Mouse (Mus musculus) myocyte (in vitro differentiated cells): ENCODE data around the gene Celf2. TPM values are rescaled to one million over a fixed set of nuclear protein-coding genes. Genes with fewer than 3 reads are reported as not detected.

Experiments
- H3K27me3 ChIP-seq: one replicate; pipeline ENCODE4 v1.6.1; 2011; ENCODE audit not compliant: control insufficient read depth, insufficient read depth, insufficient read length
- H3K36me3 ChIP-seq: one replicate; pipeline ENCODE4 v1.6.1; 2011; ENCODE audit not compliant: control insufficient read depth, insufficient read depth
- H3K4me2 ChIP-seq: one replicate; pipeline ENCODE4 v1.6.1; 2011; ENCODE audit warnings: low read depth, control low read depth
- H3K4me3 ChIP-seq: one replicate; pipeline ENCODE4 v1.5.1; 2011; ENCODE audit warnings: mild to moderate bottlenecking, control low read depth, moderate library complexity
- H3K79me2 ChIP-seq: one replicate; pipeline ENCODE4 v1.6.1; 2011; ENCODE audit not compliant: control insufficient read depth, insufficient read depth
- H3ac ChIP-seq: one replicate; pipeline ENCODE4 v1.6.1; 2011; ENCODE audit not compliant: control insufficient read depth, insufficient read length
- CEBPB ChIP-seq: IDR thresholded peaks from 2 replicates; pipeline ENCODE4 v1.6.1; 2011; ENCODE audit warnings: mild to moderate bottlenecking, moderate library complexity; ENCODE audit not compliant: poor library complexity, insufficient read depth, severe bottlenecking
- E2F4 ChIP-seq: IDR thresholded peaks from one replicate; pipeline ENCODE4 v1.6.1; 2011; ENCODE audit warnings: mild to moderate bottlenecking, control low read depth, moderate library complexity; ENCODE audit not compliant: insufficient read depth
- MAX ChIP-seq: IDR thresholded peaks from one replicate; pipeline ENCODE4 v1.6.1; 2011; ENCODE audit warnings: low read depth, mild to moderate bottlenecking, control low read depth
- MYOD1 ChIP-seq, 3 experiments: IDR thresholded peaks; one replicate each; pipeline ENCODE4 v1.6.1; 2011; ENCODE audit warnings: control low read depth in 2 of 3, low read depth in 2 of 3, mild to moderate bottlenecking in 2 of 3, moderate library complexity in 1 of 3; ENCODE audit not compliant: insufficient read length in 2 of 3, control insufficient read depth in 1 of 3
- MYOG ChIP-seq, 3 experiments: IDR thresholded peaks; one replicate each; pipeline ENCODE4 v1.6.1; 2011; ENCODE audit warnings: control low read depth in 2 of 3, low read depth in 2 of 3, mild to moderate bottlenecking in 2 of 3; ENCODE audit not compliant: insufficient read length in 2 of 3, control insufficient read depth in 1 of 3, insufficient read depth in 1 of 3
- POLR2A ChIP-seq: IDR thresholded peaks from one replicate; pipeline ENCODE4 v1.6.1; 2011; ENCODE audit warnings: low read depth, mild to moderate bottlenecking, control low read depth, moderate library complexity; ENCODE audit not compliant: insufficient read length
- POLR2AphosphoS2 ChIP-seq: IDR thresholded peaks from one replicate; pipeline ENCODE4 v1.6.1; 2011; ENCODE audit warnings: low read depth, control low read depth; ENCODE audit not compliant: insufficient read length
- REST ChIP-seq: IDR thresholded peaks from one replicate; pipeline ENCODE4 v1.6.1; 2011; ENCODE audit warnings: mild to moderate bottlenecking, control low read depth, moderate library complexity; ENCODE audit not compliant: insufficient read depth, insufficient read length
- SRF ChIP-seq: IDR thresholded peaks from one replicate; pipeline ENCODE4 v1.6.1; 2011; ENCODE audit warnings: low read depth; ENCODE audit not compliant: control insufficient read depth, insufficient read length
- TCF12 ChIP-seq: IDR thresholded peaks from one replicate; pipeline ENCODE4 v1.6.1; 2011; ENCODE audit warnings: mild to moderate bottlenecking, control low read depth; ENCODE audit not compliant: poor library complexity, insufficient read depth, severe bottlenecking
- TCF3 ChIP-seq: IDR thresholded peaks from one replicate; pipeline ENCODE4 v1.6.1; 2011; ENCODE audit warnings: low read depth, control low read depth; ENCODE audit not compliant: insufficient read length
- USF1 ChIP-seq: IDR thresholded peaks from one replicate; pipeline ENCODE4 v1.6.1; 2011; ENCODE audit warnings: low read depth, mild to moderate bottlenecking, control low read depth, moderate library complexity
- polyA plus RNA-seq: library from polyadenylated mRNA; unstranded; fragments of >200 nt; fragmentation: generic; extraction: Trizol; gene quantifications from one replicate; pipeline ENCODE4 v1.2.1, GENCODE M21; 2012; ENCODE audit warnings: missing spikeins

The Celf2 gene
- polyA plus RNA-seq, 1 experiment, result 30.1 TPM

GRCm38 (mm10) chr2:6893597-6893996 lies 615.8 kb downstream of the Celf2 start:
- no peak overlapping the region for H3K4me2 ChIP-seq
- no peaks in the 10 kb centered on the region for H3K27me3 ChIP-seq
- no peaks in the 10 kb centered on the region for H3K79me2 ChIP-seq
- H3K36me3 ChIP-seq, result no peaks in the 10 kb centered on the region
- no peak for TF ChIP-seq USF1
- TF ChIP-seq TCF12, result no peak
- no peak for TF ChIP-seq MAX
- TF ChIP-seq SRF, result no peak
- no peak for TF ChIP-seq POLR2AphosphoS2
- TF ChIP-seq E2F4, result no peak
- no peak for TF ChIP-seq CEBPB
- no peak for TF ChIP-seq TCF3
- no peak overlapping the region for H3K4me3 ChIP-seq
- no peak overlapping the region for H3ac ChIP-seq

- Histone ChIP-seq H3ac (no peak overlapping the region), H3K27me3 (no peaks in the 10 kb centered on the region), H3K4me3 (no peak overlapping the region), H3K4me2 (no peak overlapping the region), H3K79me2 (no peaks in the 10 kb centered on the region), H3K36me3 (no peaks in the 10 kb centered on the region)
- no peak for TF ChIP-seq MYOG (IDR thresholded peaks at IDR 0.05; ENCODE audit: control insufficient read depth in 1 of 3, insufficient read depth in 1 of 3, insufficient read length in 2 of 3, low read depth in 2 of 3)
- TF ChIP-seq TCF3, result no peak
- TF ChIP-seq SRF, result no peak
- no peak for TF ChIP-seq POLR2AphosphoS2
- no peak for TF ChIP-seq TCF12
- TF ChIP-seq MAX, result no peak
- TF ChIP-seq MYOD1 (IDR thresholded peaks at IDR 0.05; ENCODE audit: control insufficient read depth in 1 of 3, insufficient read length in 2 of 3, low read depth in 2 of 3), result no peak
- no peak for TF ChIP-seq USF1
- TF ChIP-seq REST, result no peak
Observed at GRCm38 (mm10) chr2:6893095-6893494, 616.3 kb downstream of the Celf2 start.

- Histone ChIP-seq H3K79me2 (no peaks in the 10 kb centered on the region), H3ac (no peak overlapping the region), H3K27me3 (no peaks in the 10 kb centered on the region), H3K4me3 (no peak overlapping the region), H3K36me3 (no peaks in the 10 kb centered on the region), H3K4me2 (no peak overlapping the region)
- TF ChIP-seq TCF3 (no peak), POLR2AphosphoS2 (no peak), CEBPB (no peak), TCF12 (no peak), MAX (no peak), SRF (no peak), MYOD1 (IDR thresholded peaks at IDR 0.05; ENCODE audit: control insufficient read depth in 1 of 3, insufficient read length in 2 of 3, low read depth in 2 of 3) (no peak), E2F4 (no peak), REST (no peak), POLR2A (no peak), MYOG (IDR thresholded peaks at IDR 0.05; ENCODE audit: control insufficient read depth in 1 of 3, insufficient read depth in 1 of 3, insufficient read length in 2 of 3, low read depth in 2 of 3) (no peak)
Observed at GRCm38 (mm10) chr2:6884796-6885711, 624.3 kb downstream of the Celf2 start.

DNA sequence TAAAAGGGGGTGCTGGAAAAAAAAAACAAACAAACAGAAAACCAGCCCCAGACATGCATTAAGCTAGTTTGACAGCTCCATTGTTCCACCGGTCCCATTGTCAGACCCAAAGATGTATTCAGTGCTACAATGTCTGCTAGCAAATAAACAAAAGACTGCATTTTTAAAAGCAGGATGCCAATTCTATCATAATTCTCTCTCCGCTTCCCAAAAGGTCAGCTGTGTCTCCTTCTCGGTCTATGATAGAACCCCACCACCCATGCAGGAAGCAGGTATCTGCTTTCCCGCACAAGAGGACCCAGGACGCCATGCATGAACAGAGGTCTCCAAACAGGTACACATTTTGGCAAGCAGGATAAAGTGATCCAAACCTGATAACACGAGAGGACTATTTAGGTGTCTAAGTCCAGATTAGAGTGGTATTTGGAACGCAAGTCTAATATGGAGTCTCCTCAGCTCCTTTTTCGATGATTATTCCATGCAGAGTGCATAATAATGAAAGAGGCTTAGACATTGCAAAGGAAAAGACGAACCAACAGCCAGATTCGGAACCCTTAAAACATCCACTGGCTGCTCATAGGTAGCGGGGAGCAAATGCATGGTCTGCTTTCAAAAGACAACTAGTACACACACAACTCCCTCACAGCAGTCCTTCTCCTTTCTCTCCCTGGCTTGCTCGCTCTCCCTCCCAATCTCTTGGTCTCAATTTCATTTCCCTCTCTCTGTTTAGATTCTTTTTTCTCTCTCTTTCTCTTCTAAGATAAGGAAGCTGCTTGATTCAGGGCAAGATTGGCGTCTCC lies 625.2 kb downstream of the Celf2 start:
- TF ChIP-seq USF1 (no peak), MYOG (IDR thresholded peaks at IDR 0.05; ENCODE audit: control insufficient read depth in 1 of 3, insufficient read depth in 1 of 3, insufficient read length in 2 of 3, low read depth in 2 of 3) (no peak), MYOD1 (IDR thresholded peaks at IDR 0.05; ENCODE audit: control insufficient read depth in 1 of 3, insufficient read length in 2 of 3, low read depth in 2 of 3) (no peak), E2F4 (no peak), REST (no peak), MAX (no peak), POLR2A (no peak), CEBPB (no peak), SRF (no peak), POLR2AphosphoS2 (no peak), TCF3 (no peak), TCF12 (no peak)
- Histone ChIP-seq H3K79me2 (no peaks in the 10 kb centered on the region), H3K27me3 (no peaks in the 10 kb centered on the region), H3K4me3 (no peak overlapping the region), H3K36me3 (no peaks in the 10 kb centered on the region), H3K4me2 (no peak overlapping the region), H3ac (no peak overlapping the region)
